In genomic region chr3:58168522-58169185, GRCm38 (mm10) we compare ENCODE assay signal across 8 mouse cellular contexts.
DNase-seq lines count a peak whose midpoint lies in the region; ATAC-seq and TF ChIP-seq lines count a peak whose summit lies in the region.

No protein-coding gene starts in this region.

- H3K9ac ChIP-seq in heart, embryonic 11.5 days (ENCODE audit: low read depth, low read length): no peak overlapping the region
- no peak overlapping the region for H3K9ac ChIP-seq in hindbrain, postnatal 0 days (replicated peaks; ENCODE audit: low read length)

- H3K9me3 ChIP-seq in heart, embryonic 11.5 days (replicated peaks; ENCODE audit: control insufficient read depth, low read length): no peaks in the 10 kb centered on the region
- H3K9me3 ChIP-seq in hindbrain, postnatal 0 days (ENCODE audit: low read length): no peaks in the 10 kb centered on the region

- H3K4me1 ChIP-seq in heart, embryonic 11.5 days (ENCODE audit: control insufficient read depth, insufficient read depth, low read length): peaks cover 15% of the 10 kb centered on the region
- no peaks in the 10 kb centered on the region for H3K4me1 ChIP-seq in hindbrain, postnatal 0 days (ENCODE audit: insufficient read depth, low read length)

- H3K36me3 ChIP-seq in heart, embryonic 11.5 days (ENCODE audit: control insufficient read depth, insufficient read depth, low read length): no peaks in the 10 kb centered on the region
- no peaks in the 10 kb centered on the region for H3K36me3 ChIP-seq in hindbrain, postnatal 0 days (ENCODE audit: insufficient read depth, low read length)

- H3K27ac ChIP-seq in heart, embryonic 11.5 days (ENCODE audit: low read depth, low read length): no peak overlapping the region
- no peak overlapping the region for H3K27ac ChIP-seq in hindbrain, postnatal 0 days

- WGBS in heart, embryonic 11.5 days (ENCODE audit: insufficient replicate concordance): 54% methylated on average over 14 of the region's 14 CpGs
- 28% methylated on average over 14 of the region's 14 CpGs for WGBS in hindbrain, postnatal 0 days

- no peak overlapping the region for H3K4me2 ChIP-seq in heart, embryonic 11.5 days
- 0 out of 2 replicates have a peak overlapping the region, but pooled peaks have one; percentile 19 for H3K4me2 ChIP-seq in hindbrain, postnatal 0 days (ENCODE audit: low read depth, low read length)

- no peak for TF ChIP-seq CTCF in hindbrain, postnatal 0 days (IDR thresholded peaks at IDR 0.05; ENCODE audit: low read depth)

- ATAC-seq in heart, embryonic 11.5 days (replicated peaks; ENCODE audit: insufficient number of reproducible peaks, low FRiP score, low TSS enrichment): no peak
- peak; percentile 35; the same call in 1 of the 2 replicates for ATAC-seq in hindbrain, postnatal 0 days
- no peak for ATAC-seq in megakaryocyte-erythroid progenitor cell, adult 5-6 weeks (replicated peaks; ENCODE audit: low FRiP score, low TSS enrichment, poor library complexity, severe bottlenecking)

- no peak overlapping the region for H3K4me3 ChIP-seq in heart, embryonic 11.5 days (ENCODE audit: low read depth, low read length)
- no peak overlapping the region for H3K4me3 ChIP-seq in hindbrain, postnatal 0 days (ENCODE audit: low read length)

- H3K27me3 ChIP-seq in heart, embryonic 11.5 days (ENCODE audit: control insufficient read depth, insufficient read depth, low read length): no peaks in the 10 kb centered on the region
- H3K27me3 ChIP-seq in hindbrain, postnatal 0 days (ENCODE audit: insufficient read depth, low read length): no peaks in the 10 kb centered on the region

- DNase-seq in heart, adult 11 months: peak; percentile 95
- DNase-seq in adrenal gland, postnatal 10 days: peak; percentile 48
- DNase-seq in frontal cortex, postnatal 10 days (ENCODE audit: low spot score in 2 of 2): peak; percentile 34 to 38
- peak; percentile 67 for DNase-seq in hindbrain, postnatal 0 days (ENCODE audit: low spot score)
- peak; percentile 39 for DNase-seq in lung, postnatal 36 days
- no peak for DNase-seq in thymus, postnatal 10 days (ENCODE audit: low spot score in 2 of 2)

Comparison
In these comparisons a context has a peak if more than half of its experiments do, and no peak if none do; other contexts are left out.
1. DNase-seq: peak in heart, adult 11 months (single experiment), adrenal gland, postnatal 10 days (single experiment), frontal cortex, postnatal 10 days (2 of 2), hindbrain, postnatal 0 days (single experiment) and lung, postnatal 36 days (single experiment); none in thymus, postnatal 10 days (0 of 2).